Mouse (Mus musculus) heart, postnatal 0 days (tissue): Measurements from ENCODE around the gene Etv5.

Experiments used
- CTCF ChIP-seq: IDR thresholded peaks from 2 replicates; pipeline ENCODE4 v1.5.1; 2016; ENCODE audit warnings: antibody characterized with exemption, control low read depth, low read depth
- EP300 ChIP-seq: IDR thresholded peaks from 2 replicates; pipeline ENCODE4 v1.6.1; 2016; ENCODE audit warnings: antibody characterized with exemption, low read depth

- TF ChIP-seq EP300 (no peak), CTCF (no peak)
These were observed 1.8 kb upstream of the Etv5 start for GRCm38 (mm10) chr16:22441317-22441716.
